Mouse (Mus musculus): Measurements from ENCODE around the gene 1700125H20Rik. TPM values are rescaled to one million over a fixed set of nuclear protein-coding genes. Genes with fewer than 3 reads are reported as not detected.

The 1700125H20Rik gene
- polyA plus RNA-seq (2014; fragmentation: Illumina TruSeq; extraction: RNeasy Lipid Tissue Mini Kit (QIAGEN cat#74804); ENCODE audit: low read depth, low replicate concordance): not detected

GRCm38 (mm10) chr11:85170058-85170740 lies at the start of gene 1700125H20Rik:
Gene 1700125H20Rik (plus strand): TSS chr11:85170404.

DNA sequence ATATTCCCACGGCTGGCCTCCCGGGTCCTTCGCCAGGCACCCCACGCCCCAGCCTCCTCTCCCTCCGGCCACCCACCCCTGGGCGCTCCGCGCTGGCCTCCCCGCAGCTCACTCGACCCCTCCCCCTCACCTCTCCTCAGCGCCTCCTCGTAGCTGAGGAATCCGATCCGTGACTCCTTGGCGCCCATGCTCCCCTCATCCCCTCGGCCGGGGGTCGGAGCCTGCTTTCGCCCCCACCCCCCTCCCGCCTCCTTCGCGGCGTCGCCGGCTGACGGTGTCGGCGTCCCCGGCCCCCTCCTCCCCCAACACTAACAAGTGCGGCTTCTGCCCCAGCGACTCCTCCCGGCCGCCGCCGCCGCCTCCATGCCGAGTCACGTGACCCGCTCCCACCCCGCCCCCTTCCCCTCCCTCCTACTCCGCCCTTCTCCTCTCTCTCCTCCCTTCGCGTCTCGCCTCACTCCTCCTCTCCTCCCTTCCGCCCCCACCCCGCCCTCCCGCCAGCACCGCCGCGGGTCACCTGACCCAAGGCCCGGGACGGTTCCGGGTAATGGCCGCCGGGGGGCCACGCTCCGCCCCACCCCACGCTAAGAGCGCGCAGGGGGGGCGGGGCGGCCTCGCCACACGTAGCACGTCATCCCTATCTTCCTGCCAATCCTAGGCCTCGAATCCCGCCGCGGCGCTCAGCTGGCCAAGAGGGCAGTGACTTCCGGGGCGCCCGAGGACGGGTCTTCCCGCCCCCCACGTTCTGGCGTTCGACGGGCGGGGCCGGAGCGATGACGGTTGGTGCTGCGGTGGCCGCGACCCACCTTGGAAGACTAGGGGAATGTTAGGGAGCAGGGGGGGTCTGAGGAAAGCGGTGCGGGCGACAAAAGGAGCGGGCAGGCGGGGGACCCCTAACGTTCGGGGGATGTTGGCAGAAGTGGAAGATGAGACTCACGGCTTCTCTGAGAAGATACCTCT lies 30.3 kb upstream of the 1700125H20Rik start, which contains the start of gene Usp32:
Gene Usp32 (minus strand): TSS at position 581 of the 960 bp plus-strand sequence.

Other genes with a start within 250 kb of the 1700125H20Rik start
- gene Car4, start 212.6 kb upstream of the 1700125H20Rik start, polyA plus RNA-seq (2014; fragmentation: Illumina TruSeq; extraction: RNeasy Lipid Tissue Mini Kit (QIAGEN cat#74804); ENCODE audit: low read depth, low replicate concordance): not detected
- 21.1 TPM for gene Usp32, start 30.2 kb upstream of the 1700125H20Rik start, polyA plus RNA-seq (2014; fragmentation: Illumina TruSeq; extraction: RNeasy Lipid Tissue Mini Kit (QIAGEN cat#74804); ENCODE audit: low read depth, low replicate concordance)
- 18.0 TPM for gene Appbp2, start 64.7 kb downstream of the 1700125H20Rik start, polyA plus RNA-seq (2014; fragmentation: Illumina TruSeq; extraction: RNeasy Lipid Tissue Mini Kit (QIAGEN cat#74804); ENCODE audit: low read depth, low replicate concordance)
- 5.4 TPM for gene Ppm1d, start 140.8 kb downstream of the 1700125H20Rik start, polyA plus RNA-seq (2014; fragmentation: Illumina TruSeq; extraction: RNeasy Lipid Tissue Mini Kit (QIAGEN cat#74804); ENCODE audit: low read depth, low replicate concordance)
- 5.9 TPM for gene Bcas3, start 182.8 kb downstream of the 1700125H20Rik start, polyA plus RNA-seq (2014; fragmentation: Illumina TruSeq; extraction: RNeasy Lipid Tissue Mini Kit (QIAGEN cat#74804); ENCODE audit: low read depth, low replicate concordance)